Mouse (Mus musculus) CH12.LX (cell line): ENCODE data around the gene Gapvd1.

Experiments
- CTCF ChIP-seq, 2 experiments: IDR thresholded peaks in 1 of 2; conservative IDR thresholded peaks in 1 of 2; 2 replicates each; pipeline ENCODE4 v1.5.1; 2011 to 2012; ENCODE audit warnings: low read depth in 2 of 2, low read length in 2 of 2, improper control_type of control experiment in 1 of 2, inconsistent platforms in 1 of 2, mild to moderate bottlenecking in 1 of 2, moderate library complexity in 1 of 2
- E2F4 ChIP-seq: IDR thresholded peaks from 2 replicates; pipeline ENCODE4 v1.6.1; 2011; ENCODE audit warnings: low read depth, low read length, improper control_type of control experiment; ENCODE audit not compliant: insufficient replicate concordance
- EP300 ChIP-seq: IDR thresholded peaks from 2 replicates; pipeline ENCODE4 v1.6.1; 2011; ENCODE audit warnings: low read length, improper control_type of control experiment
- ETS1 ChIP-seq: conservative IDR thresholded peaks from 2 replicates; pipeline ENCODE4 v1.6.1; 2012; ENCODE audit warnings: low read depth, mild to moderate bottlenecking, inconsistent platforms, low read length, improper control_type of control experiment, moderate library complexity
- GABPA ChIP-seq: IDR thresholded peaks from 2 replicates; pipeline ENCODE4 v1.6.1; 2012; ENCODE audit warnings: low read depth, low read length, improper control_type of control experiment, inconsistent platforms; ENCODE audit not compliant: insufficient replicate concordance
- NELFE ChIP-seq: IDR thresholded peaks from 2 replicates; pipeline ENCODE4 v1.6.1; 2011; ENCODE audit warnings: low read depth, low read length, improper control_type of control experiment
- POLR2A ChIP-seq: IDR thresholded peaks from 2 replicates; pipeline ENCODE4 v1.6.1; 2011; ENCODE audit warnings: low read depth, mild to moderate bottlenecking, improper control_type of control experiment, low read length
- RCOR1 ChIP-seq: conservative IDR thresholded peaks from 2 replicates; pipeline ENCODE4 v1.6.1; 2012; ENCODE audit warnings: low read depth, mild to moderate bottlenecking, inconsistent platforms, low read length, improper control_type of control experiment

DNA sequence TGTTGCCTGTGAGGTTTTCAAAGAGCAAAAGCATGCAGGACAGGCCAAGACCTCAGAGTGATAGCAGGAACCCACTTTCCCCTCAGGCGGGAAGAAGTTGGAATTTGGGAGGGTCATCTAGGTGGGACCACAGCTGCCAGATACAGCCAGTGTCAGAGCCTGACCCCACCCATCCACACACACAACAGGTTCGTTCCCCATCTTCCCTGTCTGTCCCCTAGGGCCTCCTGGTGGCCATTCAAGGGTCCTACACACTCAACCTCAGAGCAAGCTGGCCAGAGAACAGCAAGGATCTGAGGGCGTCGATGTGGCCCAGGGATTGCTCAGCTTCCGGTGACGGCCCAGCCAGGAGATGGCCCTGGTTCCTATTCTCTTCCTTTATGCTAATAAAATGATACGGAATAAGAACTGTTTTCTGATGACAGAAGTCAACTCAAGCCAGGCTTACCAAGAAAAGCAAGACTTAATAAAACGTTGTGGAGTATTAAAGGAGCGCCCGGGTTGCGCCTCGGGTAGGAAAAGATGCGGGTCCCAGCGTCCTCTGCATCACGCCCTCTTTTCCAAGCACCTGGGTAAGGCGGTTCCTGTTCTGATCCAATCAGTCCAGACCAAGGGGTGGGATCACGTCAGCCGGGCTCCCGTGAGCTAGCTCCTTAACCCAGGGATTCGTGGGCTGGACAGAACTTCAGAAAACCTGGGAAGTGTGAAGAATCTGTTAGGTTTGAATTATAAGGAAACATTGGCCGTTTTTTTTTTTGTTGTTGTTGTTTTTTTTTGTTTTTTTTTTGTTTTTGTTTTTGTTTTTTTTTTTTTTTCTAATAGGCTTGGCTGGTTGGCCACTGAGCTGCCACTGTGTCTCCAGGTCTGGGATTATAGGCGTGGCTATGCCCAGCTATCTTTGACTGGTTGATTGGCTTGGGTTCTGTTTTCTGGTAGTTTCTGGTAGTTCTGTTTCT is 110.2 kb downstream of the Gapvd1 start:
- TF ChIP-seq POLR2A: no peak
- no peak for TF ChIP-seq ETS1
- no peak for TF ChIP-seq EP300
- no peak for TF ChIP-seq GABPA
- TF ChIP-seq CTCF (conservative IDR thresholded peaks at IDR 0.05 in 1 of 2, IDR thresholded peaks at IDR 0.05 in 1 of 2; ENCODE audit: low read depth in 2 of 2, low read length in 2 of 2): peak; percentile 44 to 64
- TF ChIP-seq RCOR1: no peak
- no peak for TF ChIP-seq E2F4
- no peak for TF ChIP-seq NELFE
